Mouse (Mus musculus) heart, embryonic 16.5 days (tissue): ENCODE measurements around the gene Hbq1a. TPM values are rescaled to one million over a fixed set of nuclear protein-coding genes. Genes with fewer than 3 reads are reported as not detected.
"Not testable (repeated sequence)": the region's sequence is repeated elsewhere in the genome, so short reads cannot be mapped to it uniquely, and the experiment has no call there.

ENCODE experiments used
- ATAC-seq: fragments of 200-750 bp; cut with Nextera tagmentation; replicated peaks from 2 replicates; pipeline ENCODE4 v1.8.0; 2017; ENCODE audit warnings: moderate number of reproducible peaks; ENCODE audit not compliant: insufficient read depth, low FRiP score; ENCODE audit errors: extremely low read depth
- H3K27ac ChIP-seq: fragments of 300-500 bp; sonication (generic); 2 replicates; pipeline ENCODE4 v1.5.1; 2014; ENCODE audit warnings: mild to moderate bottlenecking, low read length, control low read depth, moderate library complexity
- H3K27me3 ChIP-seq: fragments of 300-500 bp; sonication (generic); 2 replicates; pipeline ENCODE4 v1.6.1; 2014; ENCODE audit warnings: low read length, mixed read lengths; ENCODE audit not compliant: control insufficient read depth, insufficient read depth
- H3K36me3 ChIP-seq: fragments of 300-500 bp; sonication (generic); 2 replicates; pipeline ENCODE4 v1.6.1; 2014; ENCODE audit not compliant: control insufficient read depth, insufficient read depth
- H3K4me1 ChIP-seq: fragments of 300-500 bp; sonication (generic); 2 replicates; pipeline ENCODE4 v1.6.1; 2014; ENCODE audit warnings: low read length, mixed read lengths; ENCODE audit not compliant: control insufficient read depth, insufficient read depth
- H3K4me2 ChIP-seq: fragments of 300-500 bp; sonication (generic); 2 replicates; pipeline ENCODE4 v1.6.1; 2014; ENCODE audit warnings: low read depth, mild to moderate bottlenecking, control low read depth, low read length
- H3K4me3 ChIP-seq: fragments of 300-500 bp; sonication (generic); 2 replicates; pipeline ENCODE4 v1.5.1; 2014; ENCODE audit warnings: mild to moderate bottlenecking, control low read depth, low read length
- H3K9ac ChIP-seq: fragments of 300-500 bp; sonication (generic); 2 replicates; pipeline ENCODE4 v1.6.1; 2014; ENCODE audit warnings: low read length, control low read depth
- H3K9me3 ChIP-seq: fragments of 300-500 bp; sonication (generic); replicated peaks from 2 replicates; pipeline ENCODE4 v1.6.1; 2016; ENCODE audit warnings: low read length; ENCODE audit not compliant: control insufficient read depth
- WGBS: fragments of 180-500 bp; shearing (Covaris S2); extraction: QIAGEN DNeasy Blood & Tissue Kit; methylation state at CpG from one replicate; pipeline ENCODE4 v1.1.7; 2014; 5-methylcytosine and 5-hydroxymethylcytosine counted together
- polyA plus RNA-seq: library from polyadenylated mRNA; unstranded; fragments of >200 nt; fragmentation: Nextera tagmentation; extraction: Ambion mirVana; gene quantifications from 2 replicates; pipeline ENCODE4 v1.2.1, GENCODE M21; 2015

The Hbq1a gene
- 1.6 and 2.8 TPM in 2 replicates for polyA plus RNA-seq

DNA sequence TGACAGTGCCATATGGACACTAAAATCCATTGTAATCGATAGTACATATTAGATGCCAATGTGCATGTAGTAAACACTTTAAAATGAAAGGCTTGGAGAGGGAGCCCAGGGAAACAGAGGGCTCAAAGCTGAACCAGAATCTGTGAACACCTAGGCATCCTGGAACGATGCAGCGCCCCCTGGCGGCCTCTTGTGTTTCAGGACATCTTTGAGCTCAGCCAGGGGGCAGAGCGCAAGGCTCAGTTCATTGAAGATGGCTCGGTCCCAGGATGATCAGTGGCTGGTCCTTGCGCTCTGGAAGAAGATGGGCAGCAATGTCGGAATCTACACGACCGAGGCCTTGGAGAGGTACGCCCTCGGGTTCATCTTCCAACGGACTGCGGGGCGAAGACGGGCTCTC is at the start of gene Hbq1a:
Gene Hbq1a, plus strand, starts transcription at position 205 of the 400 bp plus-strand sequence.
- H3K4me3 ChIP-seq: not testable (repeated sequence)

DNA sequence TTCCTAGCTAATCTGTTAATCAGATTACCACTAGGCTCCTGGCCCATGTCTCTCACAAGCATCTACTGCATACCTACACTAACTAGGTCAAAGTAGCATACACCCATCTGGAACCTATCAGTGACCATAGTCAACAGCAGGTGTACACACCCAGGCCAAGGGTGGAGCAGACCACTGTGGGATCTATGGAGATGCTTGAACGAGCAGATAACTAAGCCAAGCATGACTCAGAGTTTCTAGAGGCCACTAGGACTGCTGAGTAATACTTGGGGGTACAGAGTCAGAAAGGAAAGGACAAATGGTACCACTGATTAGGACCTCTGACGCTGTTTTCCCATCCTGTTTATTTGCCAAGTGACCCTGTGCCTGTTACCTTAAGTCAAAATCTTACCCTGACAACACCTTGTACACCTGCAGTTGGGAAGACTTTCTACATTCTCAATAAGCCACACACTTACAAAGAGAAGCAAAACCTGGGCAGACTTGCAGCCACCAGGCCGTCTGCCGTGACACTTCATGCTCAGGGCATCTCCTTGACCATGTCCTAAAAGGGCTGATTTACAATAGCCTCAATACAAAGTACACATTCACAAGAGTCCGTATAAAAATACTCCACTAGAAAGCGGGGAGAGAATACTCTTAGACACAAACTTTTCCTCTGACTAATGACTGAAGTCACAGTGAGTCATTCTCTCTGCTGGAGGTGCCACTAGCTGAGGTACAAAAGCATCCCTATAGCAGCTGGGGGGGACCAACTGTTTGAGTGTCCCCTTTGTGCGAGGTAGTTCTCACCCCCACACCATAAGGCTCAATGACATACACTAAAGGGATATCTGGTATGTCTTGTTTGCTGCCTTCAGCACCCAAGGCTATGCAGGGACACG is 48.7 kb upstream of the Hbq1a start:
- WGBS: 86% methylated on average over 8 of the region's 8 CpGs
- ATAC-seq: no peak
- Histone ChIP-seq H3K36me3 (peaks cover 23% of the 10 kb centered on the region), H3K9me3 (no peaks in the 10 kb centered on the region), H3K27me3 (no peaks in the 10 kb centered on the region), H3K4me1 (no peaks in the 10 kb centered on the region), H3K4me2 (no peak overlapping the region), H3K4me3 (no peak overlapping the region), H3K27ac (no peak overlapping the region), H3K9ac (no peak overlapping the region)

More for the DNA sequence above, at the start of gene Hbq1a:
- H3K4me2 ChIP-seq: peak within 1 kb of the TSS; percentile 49
- H3K9ac ChIP-seq, H3K4me1 ChIP-seq, H3K9me3 ChIP-seq, H3K36me3 ChIP-seq, H3K27ac ChIP-seq: not testable (repeated sequence)
- ATAC-seq: peak; percentile 62; the same call in 1 of the 2 replicates
- 5% methylated on average over 16 of the region's 16 CpGs for WGBS
- H3K27me3 ChIP-seq: peaks cover 12% of the 10 kb centered on the region

GRCm38 (mm10) chr11:32253121-32253520 is 46.7 kb upstream of the Hbq1a start:
- Histone ChIP-seq H3K27me3 (no peaks in the 10 kb centered on the region), H3K9me3 (no peaks in the 10 kb centered on the region), H3K36me3 (peaks cover 16% of the 10 kb centered on the region), H3K4me1 (no peaks in the 10 kb centered on the region), H3K4me3 (no peak overlapping the region), H3K27ac (no peak overlapping the region), H3K4me2 (no peak overlapping the region), H3K9ac (no peak overlapping the region)
- no peak for ATAC-seq
- WGBS: 96% methylated on average over 1 of the region's 1 CpGs

DNA sequence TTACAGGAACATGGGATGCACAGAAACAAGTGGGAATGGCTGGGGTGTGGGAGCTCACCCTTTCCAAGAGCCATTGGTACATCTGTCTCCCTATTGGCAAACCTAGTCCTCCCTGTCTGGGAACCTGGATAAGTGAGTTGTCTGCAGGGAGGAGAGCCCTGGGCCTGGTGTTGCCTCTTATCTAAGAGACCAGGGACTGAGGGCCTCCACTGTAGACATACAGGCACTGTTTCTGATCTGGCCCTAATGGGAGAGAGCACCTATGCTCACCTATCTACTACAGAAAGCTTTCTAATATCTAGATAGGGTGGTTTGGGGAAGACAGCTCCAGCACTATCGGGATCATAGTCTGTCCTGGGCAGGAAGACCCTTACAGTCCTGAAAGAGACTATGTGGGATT is 43.7 kb upstream of the Hbq1a start:
- H3K9ac ChIP-seq: no peak overlapping the region
- H3K4me2 ChIP-seq: no peak overlapping the region
- 97% methylated on average over 1 of the region's 1 CpGs for WGBS
- H3K9me3 ChIP-seq: no peaks in the 10 kb centered on the region
- ATAC-seq: no peak
- peaks cover 5% of the 10 kb centered on the region; the same call in 1 of the 2 replicates for H3K36me3 ChIP-seq
- H3K27me3 ChIP-seq: no peaks in the 10 kb centered on the region
- no peaks in the 10 kb centered on the region for H3K4me1 ChIP-seq
- H3K4me3 ChIP-seq: no peak overlapping the region
- H3K27ac ChIP-seq: no peak overlapping the region

DNA sequence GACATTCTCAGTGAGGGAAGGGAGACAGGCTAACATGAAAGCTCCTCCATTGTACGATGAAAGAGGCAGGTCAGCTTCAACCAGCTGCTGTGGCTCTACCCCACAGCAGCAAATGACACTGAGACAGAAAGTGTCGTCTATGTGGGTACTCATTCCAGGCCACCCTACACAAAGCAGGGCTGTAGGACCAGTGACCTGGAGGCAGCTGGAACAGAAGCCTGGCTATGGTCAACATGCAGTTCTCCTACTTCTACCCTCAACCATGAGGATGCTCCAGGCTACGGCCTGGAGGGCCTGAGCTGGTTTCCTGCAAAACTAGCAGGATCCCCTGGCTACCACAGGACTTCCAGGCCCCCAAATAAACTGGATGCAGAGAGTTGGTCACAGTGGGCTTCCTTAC is 43.3 kb upstream of the Hbq1a start:
- no peak overlapping the region for H3K27ac ChIP-seq
- no peaks in the 10 kb centered on the region for H3K9me3 ChIP-seq
- H3K4me3 ChIP-seq: no peak overlapping the region
- H3K27me3 ChIP-seq: no peaks in the 10 kb centered on the region
- WGBS: 85% methylated on average over 3 of the region's 3 CpGs
- no peak for ATAC-seq
- peaks cover 5% of the 10 kb centered on the region; the same call in 1 of the 2 replicates for H3K36me3 ChIP-seq
- no peak overlapping the region for H3K9ac ChIP-seq
- no peak overlapping the region for H3K4me2 ChIP-seq
- H3K4me1 ChIP-seq: no peaks in the 10 kb centered on the region

DNA sequence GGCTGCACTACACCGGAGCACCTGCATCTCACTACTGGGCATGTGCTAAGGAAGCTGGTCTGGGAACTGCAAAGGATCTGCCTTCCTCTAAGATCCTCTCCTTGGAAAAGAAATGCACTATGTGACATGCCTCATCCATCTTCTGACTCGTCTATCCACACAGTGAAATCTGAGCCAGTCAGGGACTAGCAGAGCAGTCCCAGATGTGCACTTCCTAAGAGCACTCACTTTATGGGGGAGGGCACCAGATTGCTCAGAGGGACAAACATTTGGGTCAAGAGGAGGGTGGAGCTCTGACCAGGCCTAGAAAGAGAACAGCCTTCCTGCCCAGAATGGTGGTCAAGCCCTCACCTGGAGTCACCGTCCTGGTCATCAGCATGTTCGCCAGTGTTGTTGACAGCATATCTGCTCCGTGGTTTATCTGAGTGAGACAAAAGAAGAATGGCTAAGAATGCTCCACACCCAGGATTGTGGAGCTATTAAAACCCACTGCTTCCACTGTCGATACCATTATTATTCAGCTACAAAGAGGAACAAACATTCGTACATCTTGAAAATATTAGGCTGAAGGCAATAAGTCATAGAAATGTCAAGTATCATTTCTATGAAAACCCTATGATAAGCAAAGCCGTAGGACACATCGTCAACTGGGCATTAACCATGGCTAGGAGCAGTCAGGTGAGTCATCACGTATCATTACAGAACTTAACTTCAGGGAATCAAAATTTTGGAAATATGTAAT is 37.0 kb upstream of the Hbq1a start:
- Histone ChIP-seq H3K4me2 (no peak overlapping the region), H3K9me3 (no peaks in the 10 kb centered on the region), H3K4me3 (no peak overlapping the region), H3K27ac (no peak overlapping the region), H3K27me3 (no peaks in the 10 kb centered on the region), H3K9ac (no peak overlapping the region), H3K36me3 (0 out of 2 replicates have a peak, but pooled peaks cover 2% of the 10 kb centered on the region), H3K4me1 (peaks cover 2% of the 10 kb centered on the region)
- ATAC-seq: no peak
- WGBS: 67% methylated on average over 10 of the region's 10 CpGs

- Histone ChIP-seq H3K27me3 (no peaks in the 10 kb centered on the region), H3K4me1 (peaks cover 5% of the 10 kb centered on the region), H3K4me2 (no peak overlapping the region), H3K36me3 (0 out of 2 replicates have a peak, but pooled peaks cover 2% of the 10 kb centered on the region), H3K27ac (no peak overlapping the region), H3K9ac (no peak overlapping the region), H3K9me3 (no peaks in the 10 kb centered on the region), H3K4me3 (no peak overlapping the region)
- no peak for ATAC-seq
- WGBS: 85% methylated on average over 3 of the region's 3 CpGs
Observed at GRCm38 (mm10) chr11:32265117-32265738, 34.6 kb upstream of the Hbq1a start.

DNA sequence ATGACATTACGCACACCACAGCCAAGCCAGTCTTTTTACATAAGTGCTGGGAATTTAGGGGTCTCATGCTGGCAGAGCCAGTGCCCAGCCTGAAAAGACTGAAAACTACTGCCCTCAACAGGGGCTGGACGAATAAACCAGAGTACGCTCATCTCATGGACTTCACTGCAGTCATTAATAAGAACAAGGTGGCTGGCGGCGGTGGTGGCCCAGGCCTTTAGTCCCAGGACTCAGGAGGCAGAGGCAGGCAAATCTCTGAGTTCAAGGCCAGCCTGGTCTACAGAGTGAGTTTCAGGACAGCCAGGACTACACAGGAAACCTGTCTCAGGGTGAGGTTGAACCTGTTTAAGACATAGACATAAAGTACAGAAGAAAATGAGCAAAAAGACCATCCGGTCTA is 33.7 kb upstream of the Hbq1a start:
- no peak overlapping the region for H3K4me3 ChIP-seq
- no peaks in the 10 kb centered on the region for H3K27me3 ChIP-seq
- no peak overlapping the region for H3K27ac ChIP-seq
- H3K4me2 ChIP-seq: no peak overlapping the region
- 0 out of 2 replicates have a peak, but pooled peaks cover 2% of the 10 kb centered on the region for H3K36me3 ChIP-seq
- peaks cover 5% of the 10 kb centered on the region for H3K4me1 ChIP-seq
- WGBS: 92% methylated on average over 6 of the region's 6 CpGs
- H3K9me3 ChIP-seq: no peaks in the 10 kb centered on the region
- ATAC-seq: no peak
- H3K9ac ChIP-seq: no peak overlapping the region
